Mouse (Mus musculus): ENCODE measurements around the gene Rsrc1.

Rsrc1 gene

DNA sequence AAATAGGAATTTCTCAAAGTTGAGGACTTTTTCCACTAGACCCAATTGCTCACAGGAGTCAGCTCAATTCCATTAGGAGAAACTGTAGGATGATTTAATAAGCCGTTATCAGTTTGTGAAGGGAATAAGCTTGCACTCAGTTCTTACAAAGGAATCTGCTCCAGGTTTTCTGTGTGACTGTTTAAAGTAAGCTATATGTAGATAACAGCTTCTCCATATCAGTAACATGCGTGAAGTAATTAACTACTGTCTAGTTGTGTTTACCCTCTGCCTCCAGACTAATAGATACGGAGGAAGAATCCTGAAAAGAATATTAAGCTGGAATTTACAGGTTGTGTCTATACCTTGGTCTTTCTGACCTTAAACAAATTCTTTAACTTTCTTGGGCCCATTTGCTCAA, 299.1 kb downstream of the Rsrc1 start:
- peak; percentile 47 for DNase-seq (ENCODE audit: low spot score)

DNA sequence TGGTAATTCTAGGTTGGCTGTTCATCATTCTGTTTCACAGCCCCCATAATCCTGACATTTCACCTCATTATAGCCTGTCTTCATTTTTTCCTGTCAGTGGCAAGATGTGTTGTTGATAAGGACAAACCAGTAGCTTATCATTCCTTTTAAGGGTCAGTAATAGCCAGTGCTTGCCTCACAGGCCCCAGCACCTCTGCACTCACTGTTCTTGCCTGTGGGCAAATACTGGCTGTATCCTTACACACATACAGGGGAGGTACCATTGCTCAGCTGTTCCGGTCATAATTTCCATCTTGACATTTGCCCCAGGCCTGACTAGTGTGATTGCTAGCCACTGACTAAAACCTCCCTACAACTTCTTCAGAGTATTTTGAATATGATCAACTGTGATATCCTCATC, 302.8 kb downstream of the Rsrc1 start:
- no peak for DNase-seq (ENCODE audit: low spot score)

DNA sequence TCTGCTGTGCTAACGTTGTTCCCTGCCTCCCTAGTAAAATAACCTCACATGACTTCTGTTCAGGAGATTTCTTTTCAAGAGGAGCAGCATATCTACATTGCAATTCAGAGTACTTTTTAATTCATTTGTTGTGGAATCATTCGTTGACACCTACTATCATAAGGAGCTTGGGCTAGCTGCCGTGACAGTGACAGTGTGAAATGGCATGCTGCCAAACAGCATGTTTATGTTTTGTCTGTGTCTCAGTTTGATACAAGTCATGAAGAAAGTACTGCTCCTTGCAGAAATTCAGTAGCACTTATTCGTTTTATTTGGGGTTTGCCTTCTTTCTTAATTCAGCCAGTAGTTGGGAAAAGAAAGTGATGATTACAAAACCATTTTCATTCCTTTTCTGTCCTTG, 303.7 kb downstream of the Rsrc1 start:
- no peak for DNase-seq (ENCODE audit: low spot score)

DNA sequence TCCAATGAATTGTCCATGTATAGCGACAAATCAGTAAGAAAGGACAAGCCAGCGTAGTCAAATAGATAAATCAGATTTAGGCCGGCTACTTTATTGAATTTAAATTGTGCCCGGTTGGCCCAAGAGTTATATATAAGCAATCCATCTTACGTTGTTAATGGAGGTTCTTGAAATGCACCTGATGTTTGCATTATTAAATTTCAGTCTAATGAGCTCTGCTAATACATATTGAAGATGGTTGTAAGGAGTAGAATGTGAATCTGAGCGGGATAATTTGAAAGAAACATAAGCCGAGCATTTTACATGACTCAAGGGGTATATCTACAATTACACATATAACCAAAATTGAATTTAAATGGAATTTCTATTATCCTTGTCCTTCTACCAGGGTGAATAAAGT, 307.5 kb downstream of the Rsrc1 start:
- no peak for DNase-seq (ENCODE audit: low spot score)

DNA sequence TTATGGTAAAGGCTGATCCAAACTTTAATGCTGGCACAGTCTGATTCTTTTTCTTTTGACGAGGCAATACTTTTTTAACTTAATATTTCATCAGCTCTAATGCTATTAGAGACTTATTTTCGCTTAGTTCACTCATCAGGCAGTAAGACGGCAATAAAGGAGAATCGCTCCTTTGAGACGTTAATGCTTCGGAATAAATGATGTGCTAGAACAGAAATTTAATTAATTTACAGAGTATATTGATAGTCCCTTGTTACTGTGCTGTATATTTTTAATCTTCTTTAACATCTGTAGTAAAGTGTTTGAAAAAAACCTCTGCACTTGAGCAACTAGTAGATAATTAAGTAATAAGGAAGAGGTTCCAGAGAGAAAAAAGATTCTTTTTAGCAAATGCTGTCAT, 308.3 kb downstream of the Rsrc1 start:
- DNase-seq (ENCODE audit: low spot score) = no peak

DNA sequence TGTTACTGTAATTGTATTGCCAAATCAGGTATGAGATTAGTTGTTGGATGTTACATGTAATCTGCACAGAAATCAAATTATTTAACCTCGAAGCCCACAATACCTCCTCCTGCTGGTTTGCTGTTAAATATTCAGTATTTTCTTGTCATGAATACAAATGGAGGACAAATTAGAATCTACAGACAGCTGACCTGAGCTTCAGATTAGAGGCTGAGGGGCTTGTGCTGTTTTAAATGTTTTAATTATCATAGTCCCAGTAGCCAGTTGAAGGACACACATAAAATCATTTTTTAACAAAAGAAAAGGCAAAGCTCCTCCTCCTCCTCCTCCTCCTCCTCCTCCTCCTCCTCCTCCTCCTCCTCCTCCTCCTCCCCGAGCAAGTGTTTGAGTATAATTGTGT, 327.5 kb downstream of the Rsrc1 start:
- no peak for DNase-seq (ENCODE audit: low spot score)

DNA sequence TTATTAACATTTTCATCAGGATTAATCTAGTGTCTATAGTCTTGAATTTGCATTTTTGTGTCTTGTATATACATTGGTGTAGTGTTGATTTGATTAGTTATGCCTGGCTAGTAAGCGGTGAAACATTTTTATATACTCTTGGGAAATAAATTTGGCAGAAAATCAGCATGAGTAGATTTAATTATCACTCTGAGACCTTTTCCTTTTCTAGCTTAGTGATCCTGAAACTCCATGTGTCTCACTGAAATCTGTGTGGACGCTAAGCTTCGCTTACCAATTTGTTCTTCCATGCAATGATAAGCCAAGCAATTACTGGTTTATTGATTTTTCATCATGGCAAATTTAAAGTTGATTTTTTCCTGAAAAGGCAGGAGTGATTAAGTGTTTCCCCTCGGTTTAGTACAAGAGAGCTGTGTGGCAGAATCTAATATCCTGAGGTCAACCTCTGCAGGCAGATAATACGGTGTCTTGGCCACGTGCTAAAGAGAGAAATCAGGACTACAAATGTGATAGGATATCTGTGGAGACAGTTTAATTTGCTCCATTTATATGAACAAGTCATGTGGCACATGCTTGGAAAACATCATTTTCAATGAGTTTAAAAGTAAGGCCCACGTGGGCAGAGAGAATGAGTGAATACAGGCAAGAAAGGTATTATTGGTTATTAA, 328.6 kb downstream of the Rsrc1 start:
- no peak for DNase-seq (ENCODE audit: low spot score)

DNA sequence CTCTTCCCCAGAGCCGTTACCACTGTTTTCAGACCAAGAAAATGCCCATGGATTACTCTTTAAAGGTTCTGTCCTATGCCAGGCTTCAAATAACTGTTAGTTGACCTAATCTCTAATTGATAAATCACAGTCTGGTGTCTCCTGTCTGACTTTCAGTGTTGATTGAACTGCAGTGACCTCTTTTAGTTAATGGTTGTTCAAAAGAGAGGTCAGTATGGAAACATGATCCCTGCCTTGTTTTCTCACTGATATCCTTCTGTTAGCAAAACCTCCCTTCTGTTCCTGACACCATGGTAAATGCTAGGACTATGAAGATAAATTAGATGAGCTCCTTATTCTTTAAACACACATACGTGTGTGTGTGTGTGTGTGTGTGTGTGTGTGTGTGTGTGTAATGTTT, 330.2 kb downstream of the Rsrc1 start:
- no peak for DNase-seq (ENCODE audit: low spot score)

DNA sequence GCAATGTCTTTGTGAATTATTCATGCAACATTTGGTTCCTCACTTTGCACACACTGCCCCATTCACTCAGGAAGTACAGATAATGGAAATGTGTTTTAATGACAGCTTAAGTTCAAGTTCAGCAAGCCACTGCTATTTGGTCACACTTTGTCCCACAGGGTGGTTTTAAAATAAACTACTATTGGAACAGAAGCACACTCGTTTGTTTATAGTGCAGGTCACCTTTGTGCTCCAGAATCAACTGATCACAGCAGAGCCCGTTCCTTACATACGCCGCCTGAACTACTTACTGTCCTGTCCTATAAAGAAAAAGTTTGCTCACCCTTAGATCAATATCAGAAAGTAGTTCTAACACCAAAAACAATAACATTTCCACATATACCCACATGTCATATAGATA, 341.2 kb downstream of the Rsrc1 start:
- DNase-seq (ENCODE audit: low spot score) = no peak

DNA sequence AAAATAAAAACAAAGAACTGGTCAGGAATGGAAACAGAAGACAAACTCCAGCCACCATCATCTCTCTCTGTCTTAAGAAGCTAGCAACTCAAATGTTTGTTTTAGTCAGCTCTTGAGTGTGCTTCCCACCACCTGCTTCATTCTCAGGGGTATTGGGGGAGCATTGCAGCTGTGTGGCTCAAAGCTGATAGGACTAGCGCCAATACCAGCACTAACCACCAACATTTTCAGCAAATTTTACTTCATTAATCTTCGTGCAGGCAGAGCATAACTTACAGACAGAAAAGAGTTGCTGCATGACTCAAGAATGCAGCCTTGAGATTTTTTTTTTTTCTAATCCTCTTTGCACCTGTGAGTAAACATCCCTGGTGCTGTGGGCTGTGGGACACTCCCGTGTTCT, 358.4 kb downstream of the Rsrc1 start:
- no peak for DNase-seq (ENCODE audit: low spot score)

DNA sequence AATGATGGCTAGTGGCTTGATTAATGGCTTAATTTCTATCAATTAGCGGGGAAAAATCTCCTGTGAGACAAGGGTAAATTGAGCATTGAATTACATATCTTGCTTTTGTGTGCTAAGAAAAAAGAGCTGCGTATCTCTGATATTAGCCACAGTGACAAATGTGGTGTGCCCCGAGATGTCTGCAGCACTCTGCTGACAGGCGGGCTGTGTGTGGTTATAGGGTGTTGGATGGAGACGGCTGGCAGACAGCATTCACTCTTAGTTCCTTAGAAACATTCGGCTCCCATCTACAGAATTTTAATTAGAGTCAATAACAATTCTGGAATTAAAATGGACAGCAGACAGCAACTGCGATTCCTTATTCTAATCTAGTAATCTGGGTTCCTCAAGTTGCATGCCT, 359.7 kb downstream of the Rsrc1 start:
- DNase-seq (ENCODE audit: low spot score) = no peak

DNA sequence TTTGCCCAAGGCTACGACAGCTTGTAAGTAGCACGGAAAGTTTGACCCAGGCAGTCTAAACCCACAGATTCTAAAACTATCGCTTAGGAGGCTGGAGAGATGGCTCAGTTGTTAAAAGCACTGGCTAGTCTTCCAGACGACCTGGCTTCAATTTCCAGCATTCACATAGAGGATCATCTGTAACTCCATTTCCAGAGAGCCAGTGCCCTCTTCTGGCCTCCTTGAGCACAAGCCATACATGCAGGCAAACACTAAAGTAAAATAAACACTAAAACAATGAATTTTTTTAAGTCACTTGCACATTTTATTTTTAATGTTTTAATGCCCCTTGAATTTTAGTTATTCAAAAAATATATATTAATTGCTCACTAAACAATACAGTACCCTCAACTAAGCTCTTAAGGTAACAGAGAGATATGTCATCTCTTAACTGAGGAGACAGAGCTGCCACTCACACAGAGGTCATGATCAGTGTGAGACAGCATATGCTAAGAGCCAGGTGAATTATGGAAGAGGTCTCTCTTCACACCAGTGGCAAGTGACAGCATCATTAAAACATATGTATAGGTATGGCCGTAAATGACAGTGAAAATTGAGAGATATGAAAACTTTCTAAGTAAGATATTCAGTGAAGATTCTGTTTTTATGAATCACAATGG, 361.9 kb downstream of the Rsrc1 start:
- DNase-seq (ENCODE audit: low spot score) = peak; percentile 8

DNA sequence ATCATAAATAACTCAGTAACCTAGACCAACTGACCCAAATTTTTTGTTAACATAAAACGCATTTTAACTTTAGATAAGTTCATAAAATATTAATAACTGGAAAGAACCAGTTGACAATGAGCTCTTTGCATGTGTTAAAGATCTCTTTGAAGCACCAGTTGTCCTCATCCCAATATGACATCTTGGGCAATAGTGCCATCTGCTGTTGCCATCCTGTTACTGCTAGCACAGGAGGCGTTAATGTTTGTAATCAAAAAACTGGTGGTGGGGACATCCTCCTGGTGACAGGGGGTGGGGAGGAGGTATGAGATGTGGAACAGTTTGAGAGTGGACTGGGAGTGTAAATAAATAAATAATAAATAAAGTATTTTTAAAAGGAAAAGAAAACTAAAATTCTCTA, 363.4 kb downstream of the Rsrc1 start:
- peak; percentile 37 for DNase-seq (ENCODE audit: low spot score)

DNA sequence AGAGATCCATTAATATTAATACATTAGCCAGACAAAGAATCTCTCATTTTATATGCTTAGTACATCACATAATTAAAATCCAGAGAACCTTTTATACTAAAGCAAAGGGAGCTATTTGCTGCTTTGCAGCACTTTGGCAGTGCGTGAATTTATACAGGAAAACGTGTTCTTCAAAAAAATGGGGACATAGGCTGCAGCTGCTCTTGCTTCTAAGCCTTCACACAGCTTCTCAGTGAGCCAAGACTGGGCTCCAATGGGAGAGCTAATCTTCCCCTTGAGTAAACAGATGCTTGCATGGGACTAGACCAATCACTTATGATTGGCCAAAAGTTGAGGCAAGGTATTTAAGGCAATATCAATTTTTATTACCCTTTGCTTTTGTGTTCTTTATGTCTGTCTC, 365.5 kb downstream of the Rsrc1 start:
- DNase-seq (ENCODE audit: low spot score) = no peak

DNA sequence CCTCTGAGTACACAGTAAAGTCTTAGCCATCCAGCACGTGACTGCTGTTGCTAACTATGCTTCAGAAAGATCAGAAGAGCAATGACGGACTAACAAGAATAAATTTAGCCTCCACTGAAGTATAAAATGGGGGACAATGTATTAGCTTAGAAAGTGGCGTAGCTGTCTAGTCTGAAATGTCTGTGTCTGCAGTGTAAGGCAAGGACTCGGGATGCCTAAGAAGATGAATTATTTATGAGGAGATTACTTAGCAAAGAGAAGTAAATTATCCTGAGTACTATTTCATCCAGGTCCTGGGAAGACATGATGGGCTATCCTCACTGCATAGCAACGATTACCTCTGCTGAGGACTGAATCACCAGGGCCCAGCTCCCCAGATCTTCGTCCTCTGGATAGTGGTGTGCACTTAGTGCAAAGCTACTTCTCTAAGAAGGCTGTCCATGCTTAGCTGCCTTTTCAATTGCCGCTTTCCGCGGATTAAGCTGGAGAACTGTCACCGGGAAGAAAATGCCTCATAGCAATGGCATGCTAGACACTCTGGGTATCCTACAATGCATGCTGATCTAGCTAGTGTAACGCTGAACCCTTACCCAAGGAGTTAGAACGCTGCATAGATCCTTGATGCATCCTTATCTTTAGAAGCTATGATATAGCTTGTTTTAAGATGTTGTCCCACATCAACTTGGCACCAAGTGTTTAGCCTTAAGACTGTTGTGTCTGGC, 370.4 kb downstream of the Rsrc1 start:
- no peak for DNase-seq (ENCODE audit: low spot score)

DNA sequence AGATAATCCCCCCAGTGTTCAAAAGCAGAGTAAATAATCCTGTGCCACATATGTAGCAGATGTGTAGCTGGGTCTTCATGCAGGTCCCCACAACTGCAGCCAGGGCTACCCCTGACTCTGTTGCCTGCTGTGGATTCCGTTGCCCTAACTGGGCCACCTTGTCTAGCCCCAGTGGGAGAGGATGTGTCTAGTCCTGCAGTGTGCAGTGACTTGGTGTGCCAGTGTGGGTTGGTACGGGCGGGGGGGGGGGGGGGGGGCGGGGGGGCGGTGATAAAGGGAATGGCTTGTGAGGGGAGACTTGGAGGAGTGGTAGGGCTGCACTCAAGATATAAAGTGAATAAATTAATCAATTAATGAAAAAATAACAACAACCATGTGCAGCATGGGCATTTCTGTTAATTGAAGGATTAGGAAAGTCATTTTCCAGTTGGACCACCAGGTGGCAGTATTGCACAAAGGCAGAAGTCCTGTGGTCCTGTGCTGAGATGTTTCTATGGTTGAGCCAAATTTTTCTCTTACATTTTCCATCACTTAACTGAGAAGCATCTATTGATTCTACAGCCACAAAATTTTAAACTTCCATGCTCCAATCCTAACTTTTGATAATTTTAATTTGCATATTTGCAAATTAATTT, 371.1 kb downstream of the Rsrc1 start:
- DNase-seq (ENCODE audit: low spot score) = peak; percentile 54

DNA sequence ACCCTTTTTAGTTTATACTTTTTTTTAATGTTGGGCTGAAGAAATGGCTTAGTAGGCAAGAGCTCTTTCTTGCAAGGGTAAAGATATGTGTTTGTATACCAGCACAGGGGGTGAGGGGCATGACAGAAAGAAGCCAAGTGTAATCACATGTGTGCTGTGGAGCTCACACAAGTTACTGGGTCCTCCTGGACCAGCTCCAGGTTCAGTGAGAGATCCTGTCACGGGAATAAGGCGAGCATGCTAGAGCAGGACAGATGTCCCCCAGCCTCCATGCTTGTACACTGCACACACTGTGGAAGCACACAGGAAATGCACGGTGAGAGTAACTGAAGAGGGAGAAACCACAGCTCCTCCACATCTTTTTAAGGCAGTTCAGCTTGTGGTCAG, 371.6 kb downstream of the Rsrc1 start:
- no peak for DNase-seq (ENCODE audit: low spot score)

DNA sequence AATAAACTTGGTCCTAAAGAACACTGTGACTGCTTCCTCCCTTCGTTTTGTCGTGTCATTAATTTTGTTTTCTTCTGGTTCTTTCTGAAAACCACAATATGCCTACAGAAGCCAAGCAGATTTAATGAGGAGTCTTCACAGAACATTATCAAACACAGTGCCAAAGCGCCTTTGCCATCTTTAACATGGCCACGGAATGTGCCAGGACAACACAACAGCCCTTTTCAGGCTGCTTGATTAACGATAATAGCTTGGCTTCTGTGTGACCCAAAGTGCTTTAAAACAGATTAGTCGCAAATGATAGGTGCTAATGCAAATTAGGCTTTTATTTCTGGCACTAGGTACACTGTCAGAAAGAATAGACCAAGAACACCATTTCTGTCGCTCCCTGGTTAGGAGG, 377.2 kb downstream of the Rsrc1 start:
- no peak for DNase-seq (ENCODE audit: low spot score)

DNA sequence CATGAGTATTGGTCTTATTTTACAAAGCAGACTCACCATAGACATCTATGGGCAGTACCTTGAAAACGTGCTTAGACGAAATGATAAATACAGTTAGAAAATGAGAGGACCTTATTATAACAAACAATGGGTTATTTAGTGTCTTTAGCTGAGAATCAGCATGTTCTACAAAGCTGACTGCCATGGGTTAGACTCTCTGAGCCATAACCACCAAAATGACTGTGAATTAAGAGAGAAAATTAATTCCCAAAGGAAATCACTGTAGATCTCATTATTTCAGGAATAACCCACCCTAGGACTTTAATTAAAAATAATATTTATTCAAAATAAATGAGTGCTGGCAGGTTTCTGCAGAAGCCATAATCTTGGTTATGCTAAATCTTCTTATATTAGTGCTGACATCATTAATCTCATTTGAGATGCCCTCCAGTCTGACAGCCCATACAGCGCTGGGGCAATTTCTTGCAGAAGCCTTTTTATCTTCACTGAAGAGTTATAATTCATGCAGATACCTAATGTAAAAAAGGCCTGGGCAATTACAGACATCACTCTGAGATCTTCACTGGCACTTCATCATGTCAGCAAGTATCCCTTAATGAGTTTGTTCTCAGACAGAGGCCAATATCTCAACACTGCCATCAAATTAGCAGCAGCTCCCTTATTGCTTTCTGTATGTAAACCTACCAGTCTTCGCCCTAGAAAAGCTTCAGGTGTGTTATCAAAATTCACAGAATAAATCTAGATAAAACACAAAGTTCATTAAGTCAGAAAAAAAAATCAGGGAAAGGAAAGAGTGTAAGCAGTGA, 385.1 kb downstream of the Rsrc1 start:
- no peak for DNase-seq (ENCODE audit: low spot score)

DNA sequence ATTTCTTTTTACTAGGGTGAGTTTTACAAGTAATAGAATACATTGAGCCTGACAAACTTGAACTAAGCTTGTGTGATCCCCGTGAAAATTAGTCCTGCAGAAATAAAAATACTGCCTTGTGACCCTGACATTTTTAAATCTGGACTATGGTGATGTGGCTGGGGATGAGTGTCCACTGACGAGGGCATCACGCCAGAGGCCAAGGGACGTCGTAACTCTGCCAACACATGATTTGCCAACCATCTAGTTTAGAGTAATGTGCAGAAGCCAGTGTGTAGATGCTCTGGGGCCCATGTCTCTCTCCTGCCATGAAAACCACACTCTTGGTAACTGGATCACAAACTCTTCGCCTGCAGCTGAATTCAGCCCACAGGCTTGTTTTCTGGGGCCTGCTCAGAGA, 386.3 kb downstream of the Rsrc1 start:
- DNase-seq (ENCODE audit: low spot score) = no peak

DNA sequence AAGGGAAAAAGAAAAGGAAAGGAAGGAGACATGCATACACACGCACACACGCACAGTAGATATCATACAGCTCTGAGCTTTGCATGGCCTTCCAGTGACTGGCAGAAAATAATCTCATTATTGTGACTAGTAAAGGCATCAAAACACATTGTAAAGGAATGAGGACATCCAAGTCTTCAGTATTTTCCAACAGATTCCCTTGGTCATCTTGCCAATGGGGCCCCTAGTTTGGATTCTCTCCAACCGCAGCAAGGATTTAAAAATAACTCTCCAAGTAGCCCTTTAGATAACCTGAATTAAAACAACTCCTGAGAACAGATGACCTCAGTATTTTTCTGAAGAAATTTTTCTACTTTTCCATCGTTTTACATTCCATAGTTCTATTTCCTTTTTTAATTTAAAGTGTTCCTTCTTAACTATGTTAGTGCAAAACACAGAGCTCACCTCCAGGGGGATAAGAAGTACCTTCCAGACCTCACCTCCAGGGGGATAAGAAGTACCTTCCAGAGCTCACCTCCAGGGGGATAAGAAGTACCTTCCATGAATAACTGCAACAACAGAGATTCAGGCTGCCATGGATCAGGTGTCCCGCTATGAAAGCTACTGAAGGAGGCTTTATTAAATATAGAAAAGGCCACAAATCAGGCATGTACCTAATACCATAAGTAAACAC, 388.4 kb downstream of the Rsrc1 start:
- no peak for DNase-seq (ENCODE audit: low spot score)

DNA sequence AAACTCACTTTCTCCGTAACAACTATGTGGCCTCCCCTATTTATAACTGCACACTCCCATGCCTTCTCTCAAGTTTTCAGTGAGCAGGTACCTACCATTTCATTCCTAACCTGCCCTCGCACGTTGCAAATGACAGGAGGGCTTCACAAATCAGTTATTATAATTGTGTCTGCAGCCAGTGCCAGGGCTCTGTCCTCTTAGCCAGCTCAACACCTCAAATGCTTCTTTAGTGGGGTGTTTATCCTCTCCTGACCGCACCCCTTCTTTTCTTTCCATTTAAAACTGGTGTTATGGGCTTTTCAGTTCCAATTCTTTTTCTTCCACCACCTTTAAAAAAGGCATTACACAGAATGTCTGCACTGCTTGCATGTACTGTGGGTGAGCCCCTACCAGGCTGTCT, 391.0 kb downstream of the Rsrc1 start:
- DNase-seq (ENCODE audit: low spot score) = no peak
